Mouse (Mus musculus) bone marrow macrophage, adult 2 months (primary cell): ENCODE data around the gene Snta1.

ENCODE experiments used
- CTCF ChIP-seq: IDR thresholded peaks from 2 replicates; pipeline ENCODE4 v1.5.1; 2012; ENCODE audit warnings: low read depth, mild to moderate bottlenecking, low read length, moderate library complexity
- POLR2A ChIP-seq: IDR thresholded peaks from 2 replicates; pipeline ENCODE4 v1.6.1; 2012; ENCODE audit warnings: mild to moderate bottlenecking, low read depth, low read length, borderline replicate concordance

DNA sequence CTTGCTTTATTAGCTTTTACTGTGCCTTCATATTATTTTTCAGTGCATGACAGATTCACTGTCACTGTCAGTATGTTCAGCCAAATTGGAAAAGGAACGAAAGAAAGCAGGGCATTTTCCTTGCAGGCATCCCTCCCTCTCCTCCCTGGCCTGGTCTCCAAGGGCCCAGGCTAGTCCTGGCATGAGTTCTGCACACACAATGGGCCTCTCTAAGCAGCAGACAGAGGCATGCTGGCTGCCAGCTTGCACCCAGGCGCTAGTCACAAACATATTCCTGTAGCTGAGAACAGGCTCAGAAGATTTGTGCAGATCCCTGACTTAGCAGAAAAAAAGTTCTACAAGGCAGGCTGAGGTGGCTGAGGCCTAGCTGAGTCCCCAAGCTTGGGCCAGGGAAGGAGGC is 8.6 kb downstream of the Snta1 start:
- TF ChIP-seq CTCF: no peak
- TF ChIP-seq POLR2A: no peak
